Mouse (Mus musculus) T-helper 1 cell (primary cell): ENCODE results near the gene Snap29.

Experiments used
- in situ Hi-C: fragments of 300-600 bp; cut with MboI, MseI; formaldehyde crosslinking; loops from one replicate; pipeline ENCODE4 v1.15.1; 2025; ENCODE audit warnings: high pct_unique_total_duplicates

Gene Snap29

GRCm38 (mm10) chr16:17405736-17406443 is at the start of gene Snap29, which contains the start of gene Pi4ka:
Gene Snap29 (plus strand): TSS chr16:17405986.
Gene Pi4ka (minus strand): TSS chr16:17406314.
- in situ Hi-C loops, result loop anchor here (5.0 kb wide), 1 partner anchor 51 kb away; no protein-coding TSS in a partner anchor

- in situ Hi-C loops, result no loop called here
These were observed 49.8 kb upstream of the Snap29 start for GRCm38 (mm10) chr16:17356031-17356430.

GRCm38 (mm10) chr16:17358787-17359186 is 47.0 kb upstream of the Snap29 start:
- in situ Hi-C loops, result no loop called here

- in situ Hi-C loops, result no loop called here
These were observed 23.5 kb upstream of the Snap29 start for GRCm38 (mm10) chr16:17382306-17382705.

- in situ Hi-C loops, result no loop called here
These were observed 22.0 kb upstream of the Snap29 start for GRCm38 (mm10) chr16:17383594-17384326.

GRCm38 (mm10) chr16:17392784-17393183 is 13.0 kb upstream of the Snap29 start:
- in situ Hi-C loops, result no loop called here

GRCm38 (mm10) chr16:17402855-17403254 is 2.9 kb upstream of the Snap29 start:
- in situ Hi-C loops, result no loop called here

- in situ Hi-C loops, result loop anchor here (5.0 kb wide), 1 partner anchor 52 kb away; no protein-coding TSS in a partner anchor
These were observed 502 bp upstream of the Snap29 start for GRCm38 (mm10) chr16:17405271-17405696.

GRCm38 (mm10) chr16:17406512-17407231 is 886 bp downstream of the Snap29 start:
- in situ Hi-C loops, result loop anchor here (5.0 kb wide), 1 partner anchor 51 kb away; no protein-coding TSS in a partner anchor

- in situ Hi-C loops, result loop anchor here (5.0 kb wide), 1 partner anchor 48 kb away; no protein-coding TSS in a partner anchor
These were observed 3.3 kb downstream of the Snap29 start for GRCm38 (mm10) chr16:17409046-17409445.

GRCm38 (mm10) chr16:17410209-17410608 is 4.4 kb downstream of the Snap29 start:
- in situ Hi-C loops, result no loop called here

- in situ Hi-C loops, result no loop called here
These were observed 17.2 kb downstream of the Snap29 start for GRCm38 (mm10) chr16:17423021-17423420.

GRCm38 (mm10) chr16:17432576-17432975 is 26.8 kb downstream of the Snap29 start:
- in situ Hi-C loops, result no loop called here

GRCm38 (mm10) chr16:17451541-17452372 is 46.0 kb downstream of the Snap29 start, which contains the start of gene Crkl:
Gene Crkl (plus strand): TSS chr16:17451987.
- in situ Hi-C loops, result no loop called here

- in situ Hi-C loops, result no loop called here
These were observed 46.6 kb downstream of the Snap29 start for GRCm38 (mm10) chr16:17452373-17452715.

- in situ Hi-C loops, result loop anchor here (5.0 kb wide), 1 partner anchor 50 kb away; the partner anchor contains the start of genes Pi4ka and Snap29
These were observed 51.1 kb downstream of the Snap29 start for GRCm38 (mm10) chr16:17456901-17457300.

- in situ Hi-C loops, result no loop called here
These were observed 54.5 kb downstream of the Snap29 start for GRCm38 (mm10) chr16:17460254-17460653.

- in situ Hi-C loops, result no loop called here
These were observed 55.8 kb downstream of the Snap29 start for GRCm38 (mm10) chr16:17461596-17461995.

GRCm38 (mm10) chr16:17463184-17463583 is 57.4 kb downstream of the Snap29 start:
- in situ Hi-C loops, result no loop called here

- in situ Hi-C loops, result no loop called here
These were observed 61.3 kb downstream of the Snap29 start for GRCm38 (mm10) chr16:17466875-17467663.
